Mouse (Mus musculus): ENCODE measurements around the gene Tshz2. TPM values are rescaled to one million over a fixed set of nuclear protein-coding genes. Genes with fewer than 3 reads are reported as not detected.

Gene Tshz2
- polyA plus RNA-seq, 1 experiment, result not detected

DNA sequence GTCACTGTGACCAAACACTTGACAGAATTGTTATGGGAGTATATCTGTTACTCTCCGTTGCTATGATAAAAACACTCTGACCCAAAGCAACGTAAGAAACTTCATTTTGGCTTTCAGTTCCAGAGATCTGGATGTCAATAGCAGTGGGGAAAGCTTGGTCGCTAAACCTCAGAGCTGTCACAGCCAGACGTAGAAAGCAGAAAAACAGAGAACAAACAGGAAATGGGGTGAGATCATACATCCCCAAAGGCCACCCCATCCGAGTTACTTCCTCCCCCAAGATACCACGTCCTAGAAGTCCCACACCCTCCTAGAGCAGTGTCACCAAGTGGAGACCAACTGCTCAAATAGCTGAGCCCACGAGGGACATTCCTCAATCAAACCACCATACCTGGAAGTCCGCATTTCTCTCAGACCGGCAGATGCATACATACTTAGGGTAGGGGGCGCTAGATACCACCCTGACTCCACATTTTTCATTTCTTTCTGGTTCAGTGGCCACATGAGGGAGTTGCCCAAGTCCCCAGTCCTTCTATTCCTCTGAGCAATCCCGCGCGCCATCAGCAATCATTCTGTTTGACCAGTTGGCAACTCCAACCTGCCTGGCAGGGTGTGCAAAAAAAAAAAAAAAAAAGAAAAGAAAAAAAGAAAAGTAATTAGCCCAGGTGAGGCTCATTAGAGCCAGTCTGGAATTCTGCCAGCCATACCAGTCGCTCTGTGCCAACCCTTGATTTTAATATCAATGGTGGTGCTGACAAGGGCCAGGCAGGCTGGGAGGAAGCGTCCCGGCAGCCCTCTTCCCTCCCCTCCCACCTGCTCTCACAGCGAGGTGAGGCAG lies 326.1 kb downstream of the Tshz2 start:
- Histone ChIP-seq H3K79me2 (ENCODE audit: control insufficient read depth, insufficient read depth) (no peaks in the 10 kb centered on the region), H3K4me3 (ENCODE audit: insufficient read depth, poor library complexity, severe bottlenecking) (no peak overlapping the region), H3K36me3 (ENCODE audit: control insufficient read depth, insufficient read depth) (no peaks in the 10 kb centered on the region), H3K27me3 (ENCODE audit: control insufficient read depth, insufficient read depth, insufficient read length) (no peaks in the 10 kb centered on the region), H3K79me3 (ENCODE audit: low read depth) (no peaks in the 10 kb centered on the region), H3ac (ENCODE audit: control insufficient read depth, insufficient read length, low read depth) (no peak overlapping the region)
- no peak for TF ChIP-seq MAX (IDR thresholded peaks at IDR 0.05)
- TF ChIP-seq FOSL1 (IDR thresholded peaks at IDR 0.05; ENCODE audit: insufficient read depth, low read length, poor library complexity, severe bottlenecking), result no peak
- no peak for TF ChIP-seq CEBPB (IDR thresholded peaks at IDR 0.05; ENCODE audit: low read depth)
- no peak for TF ChIP-seq MYOG (IDR thresholded peaks at IDR 0.05; ENCODE audit: control insufficient read depth, extremely low read depth, insufficient read length)
- no peak for TF ChIP-seq CTCF (IDR thresholded peaks at IDR 0.05; ENCODE audit: control insufficient read depth, insufficient read depth, insufficient read length)
- no peak for TF ChIP-seq USF1 (IDR thresholded peaks at IDR 0.05; ENCODE audit: low read depth)
- no peak for TF ChIP-seq MYOD1 (IDR thresholded peaks at IDR 0.05; ENCODE audit: control insufficient read depth, insufficient read length, low read depth)

GRCm38 (mm10) chr2:169961463-169962230 lies 328.8 kb downstream of the Tshz2 start:
- H3K4me3 ChIP-seq (ENCODE audit: insufficient read depth, poor library complexity, severe bottlenecking), result no peak overlapping the region
- no peaks in the 10 kb centered on the region for H3K79me2 ChIP-seq (ENCODE audit: control insufficient read depth, insufficient read depth)
- H3K79me3 ChIP-seq (ENCODE audit: low read depth), result no peaks in the 10 kb centered on the region
- no peaks in the 10 kb centered on the region for H3K36me3 ChIP-seq (ENCODE audit: control insufficient read depth, insufficient read depth)
- no peaks in the 10 kb centered on the region for H3K27me3 ChIP-seq (ENCODE audit: control insufficient read depth, insufficient read depth, insufficient read length)
- no peak for TF ChIP-seq USF1 (IDR thresholded peaks at IDR 0.05; ENCODE audit: low read depth)
- no peak for TF ChIP-seq FOSL1 (IDR thresholded peaks at IDR 0.05; ENCODE audit: insufficient read depth, low read length, poor library complexity, severe bottlenecking)
- TF ChIP-seq MAX (IDR thresholded peaks at IDR 0.05), result no peak
- TF ChIP-seq MYOG (IDR thresholded peaks at IDR 0.05; ENCODE audit: control insufficient read depth, extremely low read depth, insufficient read length), result no peak
- no peak for TF ChIP-seq MYOD1 (IDR thresholded peaks at IDR 0.05; ENCODE audit: control insufficient read depth, insufficient read length, low read depth)
- no peak for TF ChIP-seq CEBPB (IDR thresholded peaks at IDR 0.05; ENCODE audit: low read depth)
- TF ChIP-seq CTCF (IDR thresholded peaks at IDR 0.05; ENCODE audit: control insufficient read depth, insufficient read depth, insufficient read length), result no peak
- no peak overlapping the region for H3ac ChIP-seq (ENCODE audit: control insufficient read depth, insufficient read length, low read depth)

DNA sequence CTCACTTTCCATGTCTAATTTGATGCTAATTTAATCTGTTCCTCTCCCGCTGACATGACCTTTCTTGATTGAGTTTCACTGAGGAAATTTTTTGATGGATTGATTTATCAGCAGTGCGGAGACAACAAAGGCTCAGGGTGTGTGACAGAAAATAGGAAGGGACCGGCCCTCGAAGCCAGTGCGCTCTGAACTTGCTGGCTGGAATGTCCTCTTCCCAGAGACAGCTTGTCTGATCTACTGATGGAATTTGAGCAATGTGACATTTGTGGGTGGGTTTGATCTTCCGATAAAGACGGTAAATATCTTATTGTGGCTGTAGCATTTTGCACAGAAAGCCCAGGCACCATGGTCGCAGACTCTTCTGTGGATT lies 329.4 kb downstream of the Tshz2 start:
- Histone ChIP-seq H3K4me3 (ENCODE audit: insufficient read depth, poor library complexity, severe bottlenecking) (no peak overlapping the region), H3K36me3 (ENCODE audit: control insufficient read depth, insufficient read depth) (no peaks in the 10 kb centered on the region), H3K79me2 (ENCODE audit: control insufficient read depth, insufficient read depth) (no peaks in the 10 kb centered on the region), H3K79me3 (ENCODE audit: low read depth) (no peaks in the 10 kb centered on the region), H3K27me3 (ENCODE audit: control insufficient read depth, insufficient read depth, insufficient read length) (no peaks in the 10 kb centered on the region), H3ac (ENCODE audit: control insufficient read depth, insufficient read length, low read depth) (no peak overlapping the region)
- TF ChIP-seq FOSL1 (IDR thresholded peaks at IDR 0.05; ENCODE audit: insufficient read depth, low read length, poor library complexity, severe bottlenecking) (no peak), MYOG (IDR thresholded peaks at IDR 0.05; ENCODE audit: control insufficient read depth, extremely low read depth, insufficient read length) (no peak), CTCF (IDR thresholded peaks at IDR 0.05; ENCODE audit: control insufficient read depth, insufficient read depth, insufficient read length) (no peak), USF1 (IDR thresholded peaks at IDR 0.05; ENCODE audit: low read depth) (no peak), MYOD1 (IDR thresholded peaks at IDR 0.05; ENCODE audit: control insufficient read depth, insufficient read length, low read depth) (no peak), CEBPB (IDR thresholded peaks at IDR 0.05; ENCODE audit: low read depth) (no peak), MAX (IDR thresholded peaks at IDR 0.05) (no peak)

DNA sequence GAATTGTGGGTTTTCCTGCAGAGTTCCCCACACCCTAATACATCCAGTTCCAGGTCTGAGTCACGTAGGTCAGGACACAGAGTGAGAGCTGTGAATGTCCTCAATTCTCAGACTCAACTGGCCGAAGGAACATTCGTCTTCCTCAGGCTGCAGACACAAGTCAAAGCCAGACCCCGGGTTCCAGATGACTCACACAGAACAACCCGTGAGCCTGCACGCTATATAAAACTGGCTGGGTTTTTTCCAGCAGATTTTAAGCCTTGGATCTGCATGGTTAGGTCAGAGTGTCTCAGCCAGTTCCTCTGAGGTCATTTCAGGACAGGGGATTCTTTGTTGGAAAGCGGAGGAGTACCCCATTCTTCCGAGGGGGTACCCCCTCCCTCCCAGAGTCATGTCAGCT lies 330.0 kb downstream of the Tshz2 start:
- Histone ChIP-seq H3K36me3 (ENCODE audit: control insufficient read depth, insufficient read depth) (no peaks in the 10 kb centered on the region), H3K79me3 (ENCODE audit: low read depth) (no peaks in the 10 kb centered on the region), H3K79me2 (ENCODE audit: control insufficient read depth, insufficient read depth) (no peaks in the 10 kb centered on the region), H3K4me3 (ENCODE audit: insufficient read depth, poor library complexity, severe bottlenecking) (no peak overlapping the region), H3K27me3 (ENCODE audit: control insufficient read depth, insufficient read depth, insufficient read length) (no peaks in the 10 kb centered on the region), H3ac (ENCODE audit: control insufficient read depth, insufficient read length, low read depth) (no peak overlapping the region)
- TF ChIP-seq USF1 (IDR thresholded peaks at IDR 0.05; ENCODE audit: low read depth) (no peak), MYOG (IDR thresholded peaks at IDR 0.05; ENCODE audit: control insufficient read depth, extremely low read depth, insufficient read length) (no peak), CTCF (IDR thresholded peaks at IDR 0.05; ENCODE audit: control insufficient read depth, insufficient read depth, insufficient read length) (no peak), MAX (IDR thresholded peaks at IDR 0.05) (no peak), CEBPB (IDR thresholded peaks at IDR 0.05; ENCODE audit: low read depth) (no peak), MYOD1 (IDR thresholded peaks at IDR 0.05; ENCODE audit: control insufficient read depth, insufficient read length, low read depth) (no peak), FOSL1 (IDR thresholded peaks at IDR 0.05; ENCODE audit: insufficient read depth, low read length, poor library complexity, severe bottlenecking) (no peak)

- Histone ChIP-seq H3K4me3 (ENCODE audit: insufficient read depth, poor library complexity, severe bottlenecking) (no peak overlapping the region), H3K79me2 (ENCODE audit: control insufficient read depth, insufficient read depth) (no peaks in the 10 kb centered on the region), H3ac (ENCODE audit: control insufficient read depth, insufficient read length, low read depth) (no peak overlapping the region), H3K27me3 (ENCODE audit: control insufficient read depth, insufficient read depth, insufficient read length) (no peaks in the 10 kb centered on the region), H3K36me3 (ENCODE audit: control insufficient read depth, insufficient read depth) (no peaks in the 10 kb centered on the region), H3K79me3 (ENCODE audit: low read depth) (no peaks in the 10 kb centered on the region)
- TF ChIP-seq FOSL1 (IDR thresholded peaks at IDR 0.05; ENCODE audit: insufficient read depth, low read length, poor library complexity, severe bottlenecking) (no peak), MAX (IDR thresholded peaks at IDR 0.05) (no peak), CEBPB (IDR thresholded peaks at IDR 0.05; ENCODE audit: low read depth) (no peak), USF1 (IDR thresholded peaks at IDR 0.05; ENCODE audit: low read depth) (no peak), MYOD1 (IDR thresholded peaks at IDR 0.05; ENCODE audit: control insufficient read depth, insufficient read length, low read depth) (no peak), MYOG (IDR thresholded peaks at IDR 0.05; ENCODE audit: control insufficient read depth, extremely low read depth, insufficient read length) (no peak), CTCF (IDR thresholded peaks at IDR 0.05; ENCODE audit: control insufficient read depth, insufficient read depth, insufficient read length) (no peak)
Observed at GRCm38 (mm10) chr2:169970481-169970880, 337.7 kb downstream of the Tshz2 start.
